Mouse (Mus musculus) bone marrow, adult 2 months (tissue): ENCODE data around the gene Kpna3.

Source experiments
- CTCF ChIP-seq: fragments of 200-500 bp; IDR thresholded peaks from 2 replicates; pipeline ENCODE4 v1.5.1; 2011; ENCODE audit warnings: low read length, control low read depth; ENCODE audit not compliant: control insufficient read depth, insufficient read depth
- POLR2A ChIP-seq: fragments of 200-500 bp; IDR thresholded peaks from 2 replicates; pipeline ENCODE4 v1.6.1; 2011; ENCODE audit warnings: low read depth, mild to moderate bottlenecking, control low read depth, low read length, borderline replicate concordance; ENCODE audit not compliant: control insufficient read depth

GRCm38 (mm10) chr14:61327618-61328450 lies 111.8 kb downstream of the Kpna3 start:
- TF ChIP-seq POLR2A (no peak), CTCF (no peak)
